Mouse (Mus musculus) heart, embryonic 15.5 days (tissue): ENCODE results near the gene Hsf4. TPM values are rescaled to one million over a fixed set of nuclear protein-coding genes. Genes with fewer than 3 reads are reported as not detected.
"Not testable (repeated sequence)": the region's sequence is repeated elsewhere in the genome, so short reads cannot be mapped to it uniquely, and the experiment has no call there.

ENCODE experiments used
- ATAC-seq: fragments of 200-750 bp; cut with Nextera tagmentation; replicated peaks from 2 replicates; pipeline ENCODE4 v1.8.0; 2017; ENCODE audit warnings: low read depth, moderate TSS enrichment; ENCODE audit not compliant: insufficient number of reproducible peaks, insufficient read depth, low FRiP score
- H3K27ac ChIP-seq: fragments of 300-500 bp; sonication (generic); 2 replicates; pipeline ENCODE4 v1.5.1; 2015; ENCODE audit warnings: mild to moderate bottlenecking, inconsistent platforms
- H3K27me3 ChIP-seq: fragments of 300-500 bp; sonication (generic); 2 replicates; pipeline ENCODE4 v1.6.1; 2015; ENCODE audit warnings: inconsistent platforms
- H3K36me3 ChIP-seq: fragments of 300-500 bp; sonication (generic); 2 replicates; pipeline ENCODE4 v1.6.1; 2015; ENCODE audit warnings: mild to moderate bottlenecking, inconsistent platforms
- H3K4me1 ChIP-seq: fragments of 300-500 bp; sonication (generic); replicated peaks from 2 replicates; pipeline ENCODE4 v1.6.1; 2015; ENCODE audit warnings: inconsistent platforms
- H3K4me2 ChIP-seq: fragments of 300-500 bp; sonication (generic); 2 replicates; pipeline ENCODE4 v1.6.1; 2015; ENCODE audit warnings: inconsistent platforms, mild to moderate bottlenecking, moderate library complexity
- H3K4me3 ChIP-seq: fragments of 300-500 bp; sonication (generic); 2 replicates; pipeline ENCODE4 v1.5.1; 2015; ENCODE audit warnings: mild to moderate bottlenecking, inconsistent platforms
- H3K9ac ChIP-seq: fragments of 300-500 bp; sonication (generic); 2 replicates; pipeline ENCODE4 v1.6.1; 2015; ENCODE audit warnings: mild to moderate bottlenecking, inconsistent platforms
- H3K9me3 ChIP-seq: fragments of 300-500 bp; sonication (generic); replicated peaks from 2 replicates; pipeline ENCODE4 v1.6.1; 2016; ENCODE audit warnings: inconsistent platforms
- WGBS: fragments of 180-500 bp; shearing (Covaris S2); methylation state at CpG from one replicate; pipeline ENCODE4 v1.1.7; 2015; ENCODE audit warnings: mixed read lengths; 5-methylcytosine and 5-hydroxymethylcytosine counted together
- polyA plus RNA-seq: library from polyadenylated mRNA; unstranded; fragments of >200 nt; fragmentation: Nextera tagmentation; extraction: Ambion mirVana; gene quantifications from 2 replicates; pipeline ENCODE4 v1.2.1, GENCODE M21; 2015

Hsf4 gene
- polyA plus RNA-seq, 1 experiment from 2014 or later: 0.13 TPM

DNA sequence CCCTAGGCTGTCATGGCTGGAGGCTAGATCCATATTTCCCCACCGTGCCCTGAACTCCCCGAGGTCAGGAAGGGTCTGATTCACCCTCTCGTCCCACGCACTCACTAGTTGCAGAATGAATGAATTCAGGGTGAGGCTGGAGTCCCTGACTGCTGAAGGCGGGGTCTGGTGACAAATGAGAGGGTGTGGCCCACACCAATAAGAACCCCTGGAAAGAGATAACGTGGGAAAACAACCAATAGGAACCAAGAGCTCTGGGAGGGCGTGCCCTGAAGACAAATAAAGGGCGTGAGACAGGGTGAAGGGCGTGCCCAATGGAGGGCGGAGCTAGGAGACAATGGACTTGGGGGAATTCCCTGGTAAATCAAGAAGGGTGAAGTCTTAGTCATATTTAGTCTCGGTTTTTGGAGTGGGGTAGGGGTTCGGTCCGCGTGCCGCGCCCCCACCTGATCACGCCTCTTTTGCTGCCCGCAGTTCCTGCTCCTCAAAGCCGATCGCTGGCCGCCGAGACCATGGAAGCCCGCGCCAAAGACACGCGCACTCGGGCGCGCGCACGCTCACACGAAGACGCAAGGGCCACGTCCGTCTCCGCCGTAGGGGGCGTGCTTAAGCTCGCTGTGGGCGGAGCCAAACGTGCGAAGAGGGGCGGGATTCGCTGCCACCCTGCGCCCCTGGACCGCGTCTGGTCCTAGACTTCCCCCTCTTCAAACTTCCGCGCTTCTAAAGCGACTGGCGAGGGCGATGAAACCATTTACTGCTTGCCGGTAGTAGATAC lies 19.5 kb downstream of the Hsf4 start:
- H3K4me3 ChIP-seq: peak overlapping the region; percentile 62
- no peaks in the 10 kb centered on the region for H3K9me3 ChIP-seq
- peaks cover 23% of the 10 kb centered on the region for H3K4me1 ChIP-seq
- H3K27me3 ChIP-seq: peaks cover 10% of the 10 kb centered on the region
- peak overlapping the region; percentile 91 for H3K4me2 ChIP-seq
- no peaks in the 10 kb centered on the region for H3K36me3 ChIP-seq
- peak overlapping the region; percentile 57 for H3K9ac ChIP-seq
- under 1% methylated on average over 53 of the region's 53 CpGs for WGBS
- ATAC-seq: peak; percentile 88
- H3K27ac ChIP-seq: peak overlapping the region; percentile 64

DNA sequence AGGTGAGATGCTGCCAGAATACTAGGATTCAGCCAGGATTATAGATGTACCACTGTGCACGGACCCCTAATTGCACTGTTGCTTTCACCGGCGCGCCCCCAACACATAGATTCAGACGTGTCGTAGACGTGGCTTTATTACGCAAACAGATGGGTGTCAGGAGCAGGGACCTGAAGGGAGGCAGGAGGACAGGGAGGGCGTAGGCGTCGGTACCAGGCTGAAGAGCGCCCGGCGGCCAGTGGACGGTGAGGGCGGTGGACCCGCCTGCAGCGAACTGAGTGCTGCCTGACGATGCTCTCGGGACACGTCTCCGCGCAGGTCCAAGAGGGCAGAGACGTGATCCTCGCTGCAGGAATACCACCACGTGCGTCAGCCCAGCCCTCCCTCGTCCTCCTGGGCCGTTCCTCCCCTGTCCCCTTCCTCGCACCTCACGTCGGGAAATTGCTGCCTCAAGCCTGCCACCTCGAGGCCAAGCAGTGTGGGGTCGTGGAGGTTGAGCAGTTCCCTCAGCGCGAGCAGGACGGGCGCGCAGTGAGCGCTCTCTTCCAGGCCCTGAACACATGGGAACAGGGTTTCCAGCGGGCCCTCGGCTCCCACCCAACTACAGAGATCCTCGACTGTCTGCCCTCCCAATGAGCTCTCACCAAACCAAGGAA lies 20.3 kb downstream of the Hsf4 start, which contains the start of gene 4931428F04Rik:
4931428F04Rik (minus strand) TSS at position 60 of the 656 bp plus-strand sequence.
- H3K9ac ChIP-seq: peak within 1 kb of the TSS; percentile 57
- ATAC-seq: peak; percentile 11; the same call in 1 of the 2 replicates

DNA sequence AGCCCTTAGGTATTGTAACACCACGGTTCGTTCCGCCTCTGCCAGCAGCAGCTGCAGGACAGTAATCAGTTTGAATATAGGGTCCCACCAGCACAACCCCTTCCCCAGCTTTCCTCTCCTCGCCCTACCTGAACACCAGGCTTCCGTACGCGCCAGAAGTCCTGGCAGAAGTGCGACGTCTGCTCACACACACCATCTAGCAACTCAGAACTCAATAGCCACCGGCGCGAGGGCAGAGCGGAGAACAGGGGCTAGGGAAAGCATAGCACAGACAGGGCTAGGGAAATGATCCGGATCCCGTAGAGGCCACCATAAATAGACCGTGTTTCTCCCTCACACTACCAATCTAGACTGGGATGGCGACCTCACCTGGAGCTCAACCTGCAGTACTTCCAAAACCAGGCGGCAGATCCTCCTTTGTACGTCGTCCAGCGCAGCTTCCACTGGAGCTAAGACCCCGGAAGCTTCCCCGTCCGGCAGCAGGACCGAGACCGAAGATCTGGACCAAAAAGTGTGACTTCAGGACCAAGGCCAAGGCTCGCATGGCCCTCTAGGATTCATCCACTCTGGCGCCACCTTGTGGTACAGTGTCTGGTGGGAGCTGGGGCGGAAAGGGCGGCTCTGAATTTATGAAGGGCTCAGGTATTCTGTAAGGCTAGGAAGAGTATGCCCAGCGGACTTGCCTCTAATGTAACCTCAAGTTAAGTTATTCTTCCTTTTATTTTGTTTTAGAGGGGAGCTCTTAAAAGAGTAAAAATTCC lies 21.1 kb downstream of the Hsf4 start:
- peaks cover 23% of the 10 kb centered on the region for H3K4me1 ChIP-seq
- no peak for ATAC-seq

More for the DNA sequence above, 20.3 kb downstream of the Hsf4 start, which contains the start of gene 4931428F04Rik:
- Histone ChIP-seq H3K9me3 (no peaks in the 10 kb centered on the region), H3K36me3 (no peaks in the 10 kb centered on the region), H3K4me1 (peaks cover 23% of the 10 kb centered on the region), H3K4me3 (peak within 1 kb of the TSS; percentile 62), H3K27ac (peak within 1 kb of the TSS; percentile 64), H3K4me2 (peak within 1 kb of the TSS; percentile 91), H3K27me3 (peaks cover 10% of the 10 kb centered on the region)
- WGBS: 1% methylated on average over 43 of the region's 43 CpGs

DNA sequence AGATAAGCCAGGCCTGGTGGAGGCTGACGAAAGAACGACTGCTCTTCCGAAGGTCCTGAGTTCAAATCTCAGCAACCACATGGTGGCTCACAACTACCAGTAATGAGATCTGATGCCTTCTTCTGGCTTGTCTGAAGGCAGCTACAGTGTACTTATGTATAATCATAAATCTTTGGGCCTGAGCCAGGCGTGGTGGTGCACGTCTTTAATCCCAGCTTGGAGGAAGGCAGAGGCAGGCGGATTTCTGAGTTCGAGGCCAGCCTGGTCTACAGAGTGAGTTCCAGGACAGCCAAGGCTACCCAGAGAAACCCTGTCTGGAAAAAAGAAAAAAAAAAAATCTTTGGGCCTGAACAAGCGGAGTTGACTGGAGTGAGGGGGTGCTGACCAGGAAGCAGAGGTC lies 21.8 kb downstream of the Hsf4 start:
- not testable (repeated sequence) for ATAC-seq, H3K9me3 ChIP-seq, H3K36me3 ChIP-seq, H3K27me3 ChIP-seq, H3K4me3 ChIP-seq, H3K4me2 ChIP-seq, H3K9ac ChIP-seq, H3K27ac ChIP-seq
- WGBS: 72% methylated on average over 8 of the region's 8 CpGs
- H3K4me1 ChIP-seq: peaks cover 23% of the 10 kb centered on the region

More for the DNA sequence above, 21.1 kb downstream of the Hsf4 start:
- Histone ChIP-seq H3K36me3 (no peaks in the 10 kb centered on the region), H3K27ac (no peak overlapping the region), H3K9ac (no peak overlapping the region), H3K4me2 (peak overlapping the region; percentile 91), H3K27me3 (peaks cover 10% of the 10 kb centered on the region), H3K9me3 (no peaks in the 10 kb centered on the region), H3K4me3 (no peak overlapping the region; the same call in 1 of the 2 replicates)
- 9% methylated on average over 31 of the region's 31 CpGs for WGBS

DNA sequence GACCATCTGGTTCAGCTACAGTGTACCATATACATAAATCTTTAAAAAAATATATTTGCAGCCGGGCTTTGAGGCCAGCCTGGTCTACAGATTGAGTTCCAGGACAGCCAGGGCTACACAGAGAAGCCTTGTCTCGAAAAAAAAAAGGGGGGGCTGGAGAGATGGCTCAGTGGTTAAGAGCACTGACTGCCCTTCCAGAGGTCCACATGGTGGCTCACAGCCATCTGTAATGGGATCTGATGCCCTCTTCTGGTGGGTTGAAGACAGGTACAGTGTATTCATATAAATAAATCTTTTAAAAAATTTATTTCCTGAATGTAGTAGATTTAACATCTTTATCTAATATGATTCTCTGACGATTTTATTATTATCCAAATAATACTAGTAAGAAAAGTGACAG lies 22.2 kb downstream of the Hsf4 start:
- H3K36me3 ChIP-seq, ATAC-seq, H3K27me3 ChIP-seq: not testable (repeated sequence)

GRCm38 (mm10) chr8:105292471-105292870 lies 22.9 kb downstream of the Hsf4 start:
- no peak overlapping the region for H3K27ac ChIP-seq
- H3K27me3 ChIP-seq: peaks cover 10% of the 10 kb centered on the region
- WGBS: 78% methylated on average over 7 of the region's 7 CpGs
- no peak for ATAC-seq
- no peaks in the 10 kb centered on the region for H3K9me3 ChIP-seq
- no peak overlapping the region for H3K4me3 ChIP-seq
- H3K4me2 ChIP-seq: no peak overlapping the region
- peaks cover 33% of the 10 kb centered on the region for H3K4me1 ChIP-seq
- no peaks in the 10 kb centered on the region for H3K36me3 ChIP-seq
- H3K9ac ChIP-seq: no peak overlapping the region

More for the DNA sequence above, 22.2 kb downstream of the Hsf4 start:
- H3K9me3 ChIP-seq, H3K9ac ChIP-seq, H3K4me3 ChIP-seq, H3K27ac ChIP-seq, H3K4me2 ChIP-seq: not testable (repeated sequence)
- peaks cover 27% of the 10 kb centered on the region for H3K4me1 ChIP-seq
- 62% methylated on average over 3 of the region's 3 CpGs for WGBS

GRCm38 (mm10) chr8:105293405-105293804 lies 23.8 kb downstream of the Hsf4 start:
- Histone ChIP-seq H3K27me3 (peaks cover 10% of the 10 kb centered on the region), H3K36me3 (no peaks in the 10 kb centered on the region), H3K4me1 (peaks cover 38% of the 10 kb centered on the region), H3K4me2 (no peak overlapping the region), H3K27ac (no peak overlapping the region), H3K9me3 (no peaks in the 10 kb centered on the region), H3K9ac (no peak overlapping the region), H3K4me3 (no peak overlapping the region)
- ATAC-seq: no peak
- WGBS: 60% methylated on average over 19 of the region's 19 CpGs

- Histone ChIP-seq H3K4me2 (peak overlapping the region; percentile 49), H3K9me3 (no peaks in the 10 kb centered on the region), H3K27ac (no peak overlapping the region), H3K36me3 (peaks cover 1% of the 10 kb centered on the region), H3K4me1 (peaks cover 34% of the 10 kb centered on the region), H3K27me3 (peaks cover 10% of the 10 kb centered on the region), H3K9ac (no peak overlapping the region), H3K4me3 (peak overlapping the region; percentile 36)
- ATAC-seq: no peak
- WGBS: 57% methylated on average over 9 of the region's 9 CpGs
Observed at GRCm38 (mm10) chr8:105294776-105295175, 25.2 kb downstream of the Hsf4 start.

- Histone ChIP-seq H3K27ac (peak overlapping the region; percentile 83; the same call in 1 of the 2 replicates), H3K36me3 (peaks cover 6% of the 10 kb centered on the region), H3K4me3 (peak overlapping the region; percentile 36), H3K27me3 (peaks cover 6% of the 10 kb centered on the region), H3K9ac (0 out of 2 replicates have a peak overlapping the region, but pooled peaks have one; percentile 7), H3K4me1 (peaks cover 29% of the 10 kb centered on the region), H3K4me2 (peak overlapping the region; percentile 49), H3K9me3 (no peaks in the 10 kb centered on the region)
- WGBS: 57% methylated on average over 11 of the region's 11 CpGs
- no peak for ATAC-seq
Observed at GRCm38 (mm10) chr8:105295256-105295655, 25.7 kb downstream of the Hsf4 start.

DNA sequence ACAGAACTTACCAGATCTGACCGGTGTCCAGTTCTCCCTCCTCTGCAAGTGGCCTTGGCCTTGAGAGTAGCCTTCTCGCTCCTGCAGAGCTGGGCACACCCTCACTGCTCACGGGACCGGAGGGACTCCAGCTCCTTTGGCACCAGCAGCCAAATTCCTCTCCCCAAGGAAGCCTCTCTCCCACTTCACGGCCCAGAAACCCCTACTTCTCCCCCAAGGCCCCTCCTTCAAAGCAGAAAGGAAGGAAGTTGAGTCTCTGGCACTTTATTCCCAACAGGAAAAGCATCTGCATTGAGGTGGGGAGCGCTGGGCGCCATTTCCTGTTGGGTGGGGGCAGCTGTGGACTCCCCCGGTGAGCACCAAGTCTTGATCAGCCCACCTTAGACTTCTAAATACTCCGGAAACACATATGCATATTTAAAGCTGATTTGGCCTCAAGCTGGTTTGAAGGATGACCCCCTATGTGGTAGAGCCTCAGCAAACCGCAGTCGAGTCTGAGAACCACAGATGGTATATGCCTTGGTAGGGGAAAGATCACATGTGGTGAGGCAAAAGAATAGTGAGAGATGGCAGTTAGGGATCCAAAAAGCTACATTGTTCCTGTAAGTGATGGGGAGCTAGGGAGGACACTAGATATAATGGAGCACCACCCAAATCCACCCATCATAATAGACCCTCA lies 26.4 kb downstream of the Hsf4 start, which contains the start of gene Exoc3l:
Exoc3l (minus strand) TSS at position 207 of the 679 bp plus-strand sequence.
- H3K4me1 ChIP-seq: peaks cover 23% of the 10 kb centered on the region
- no peaks in the 10 kb centered on the region for H3K27me3 ChIP-seq
- ATAC-seq: no peak
- H3K9ac ChIP-seq: peak within 1 kb of the TSS; percentile 97
- H3K4me3 ChIP-seq: peak within 1 kb of the TSS; percentile 99
- H3K4me2 ChIP-seq: peak within 1 kb of the TSS; percentile 86
- H3K9me3 ChIP-seq: no peaks in the 10 kb centered on the region
- H3K27ac ChIP-seq: peak within 1 kb of the TSS; percentile 83
- H3K36me3 ChIP-seq: peaks cover 14% of the 10 kb centered on the region
- WGBS: 41% methylated on average over 11 of the region's 11 CpGs
